Mouse (Mus musculus): Measurements from ENCODE around the gene Xpo4.

The Xpo4 gene

DNA sequence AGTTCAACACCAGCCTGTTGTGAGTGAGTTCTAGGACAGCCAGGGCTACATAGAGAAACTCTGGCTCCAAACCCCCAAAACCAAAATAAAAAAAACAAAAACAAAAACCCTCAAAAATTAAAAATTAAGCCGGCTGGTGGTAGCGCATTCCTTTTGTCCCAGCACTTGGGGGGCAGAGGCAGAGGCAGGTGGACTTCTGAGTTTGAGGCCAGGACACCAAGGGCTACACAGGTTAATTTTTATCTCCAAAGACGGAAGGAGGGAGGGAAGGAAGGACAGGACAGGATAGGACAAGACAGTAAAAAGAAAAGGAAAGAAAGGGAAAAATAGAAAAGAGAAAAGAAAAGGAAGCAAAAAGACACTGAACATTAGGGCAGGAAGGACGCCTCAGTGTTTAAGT is 17.5 kb upstream of the Xpo4 start:
- CTCF ChIA-PET, result no interaction called here

DNA sequence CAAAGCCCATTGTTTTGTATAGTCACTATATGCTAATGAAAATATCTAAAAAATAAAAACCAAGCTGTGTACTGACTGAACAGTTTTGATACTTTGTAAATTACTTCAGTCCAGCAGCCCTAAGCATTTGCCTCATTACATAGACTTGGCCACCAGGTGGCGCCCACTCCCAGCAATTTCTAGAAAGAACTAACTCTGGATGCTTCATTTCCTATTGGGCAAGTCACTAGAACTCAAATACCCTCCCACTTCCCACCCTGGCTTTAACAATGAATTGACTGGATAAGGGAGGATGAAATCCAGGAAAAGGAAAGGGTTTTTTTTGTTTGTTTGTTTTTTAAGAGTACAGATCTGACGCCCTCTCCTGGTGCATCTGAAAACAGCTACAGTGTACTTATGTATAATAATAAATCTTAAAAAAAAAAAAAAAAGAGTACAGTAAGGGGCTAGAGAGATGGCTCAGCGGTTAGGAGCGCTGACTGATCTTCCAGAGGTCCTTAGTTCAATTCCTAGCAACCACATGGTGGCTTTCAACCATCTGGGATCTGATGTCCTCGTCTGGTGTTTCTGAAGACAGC is 14.8 kb upstream of the Xpo4 start:
- CTCF ChIA-PET, result interaction anchor here (0.6 kb wide), 1 partner anchor 170 kb away, joined by 3 read pairs; no protein-coding TSS in a partner anchor

DNA sequence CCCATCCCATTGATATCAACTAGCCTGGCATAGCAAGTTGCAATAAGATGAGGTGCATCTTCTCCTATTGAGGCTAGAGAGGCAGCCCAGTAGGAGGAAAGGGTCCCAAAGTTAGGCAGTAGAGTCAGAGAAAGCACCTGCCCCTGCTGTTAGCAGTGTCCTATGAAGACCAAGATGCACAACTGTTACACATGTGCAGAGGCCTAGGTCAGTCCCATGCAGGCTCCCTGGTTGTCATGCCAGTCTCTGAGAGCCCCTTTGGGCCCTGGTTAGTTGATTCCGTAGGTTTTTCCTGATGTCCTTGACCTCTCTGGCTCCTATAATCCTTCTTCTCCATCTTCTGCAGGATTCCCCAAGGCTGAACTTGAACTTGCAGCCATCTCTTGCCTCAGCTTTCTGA is 14.3 kb upstream of the Xpo4 start:
- CTCF ChIA-PET, result interaction anchor here (0.6 kb wide), 1 partner anchor 170 kb away, joined by 3 read pairs; no protein-coding TSS in a partner anchor

DNA sequence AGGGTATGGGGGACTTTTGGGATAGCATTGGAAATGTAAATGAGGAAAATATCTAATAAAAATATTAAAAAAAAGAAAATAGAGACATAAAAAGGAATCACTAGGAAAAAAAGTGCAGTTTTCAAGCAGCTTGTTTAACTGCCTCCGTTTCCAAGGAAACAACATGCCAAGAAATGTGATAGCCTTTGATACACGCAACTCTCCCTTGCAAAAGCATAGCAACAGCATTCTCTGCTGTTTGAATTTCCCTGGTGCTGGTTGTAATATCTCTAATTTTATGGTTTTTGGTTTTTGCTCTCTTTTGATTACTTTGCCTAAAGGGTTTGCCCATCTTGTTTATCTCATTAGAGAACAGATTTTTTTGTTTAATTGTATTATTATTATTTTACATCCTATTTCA is 10.3 kb upstream of the Xpo4 start:
- CTCF ChIA-PET, result no interaction called here

DNA sequence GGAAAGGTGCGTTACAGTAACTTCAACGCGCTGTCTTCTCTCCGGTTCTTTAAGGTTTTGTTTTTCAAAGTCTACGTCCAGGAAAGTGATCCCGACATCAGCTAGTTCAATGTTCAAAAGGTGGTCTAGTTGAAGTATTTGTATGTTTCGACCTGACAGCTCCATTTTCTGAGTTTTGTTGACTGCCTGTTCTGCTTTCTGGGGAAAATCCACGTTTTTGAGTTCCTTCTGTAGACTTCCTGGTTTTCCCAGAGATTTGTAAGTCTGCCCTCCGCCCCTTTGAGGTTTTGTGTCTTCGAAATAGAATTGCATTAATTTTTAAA is 359 bp upstream of the Xpo4 start:
- CTCF ChIA-PET, result no interaction called here

DNA sequence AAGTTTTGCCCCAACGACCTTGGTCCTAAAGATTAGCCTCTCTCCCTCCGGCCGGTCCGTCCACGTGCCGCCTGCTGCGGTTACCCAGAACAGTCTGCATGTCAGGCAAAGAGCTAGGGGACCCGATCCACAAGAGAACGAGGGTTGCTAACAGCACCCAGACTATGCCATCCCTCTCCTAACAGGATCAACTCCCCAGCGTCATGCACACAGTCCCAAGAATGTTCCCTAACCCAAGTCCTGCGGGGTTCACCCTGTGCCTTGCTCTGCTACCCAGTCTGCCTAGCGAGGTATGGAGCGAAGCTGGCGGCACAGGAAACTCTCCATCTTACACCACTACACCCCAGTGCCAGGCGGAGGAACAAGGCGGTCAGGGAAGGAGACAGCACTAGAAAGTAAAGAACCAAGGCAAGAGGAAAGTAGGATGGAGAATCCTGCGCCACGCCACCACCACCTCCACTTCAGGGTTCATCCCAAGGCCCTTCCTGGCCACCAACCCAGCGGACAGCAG is 864 bp downstream of the Xpo4 start:
- CTCF ChIA-PET, result interaction anchor here (1.0 kb wide), 1 partner anchor 8 kb away, joined by 3 read pairs; no protein-coding TSS in a partner anchor

DNA sequence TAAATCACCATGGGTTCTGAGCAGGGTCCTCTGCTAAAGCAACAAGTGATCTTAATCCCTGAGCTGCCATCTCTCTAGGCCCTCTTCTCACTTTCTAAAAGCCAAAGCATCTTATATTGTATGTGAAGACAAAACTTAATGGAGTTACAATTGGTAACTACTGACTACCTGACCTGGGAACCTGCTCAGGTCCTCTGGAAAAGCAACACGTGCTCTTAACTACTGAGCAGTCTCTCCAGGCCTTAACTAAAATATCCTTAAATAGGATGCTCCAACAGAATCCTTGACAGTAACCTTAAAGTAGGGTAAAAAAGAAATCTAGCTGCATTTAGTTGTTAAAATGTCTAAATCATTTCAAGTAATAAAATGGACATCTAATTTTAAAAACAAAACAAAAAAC is 1.6 kb downstream of the Xpo4 start:
- CTCF ChIA-PET, result no interaction called here

DNA sequence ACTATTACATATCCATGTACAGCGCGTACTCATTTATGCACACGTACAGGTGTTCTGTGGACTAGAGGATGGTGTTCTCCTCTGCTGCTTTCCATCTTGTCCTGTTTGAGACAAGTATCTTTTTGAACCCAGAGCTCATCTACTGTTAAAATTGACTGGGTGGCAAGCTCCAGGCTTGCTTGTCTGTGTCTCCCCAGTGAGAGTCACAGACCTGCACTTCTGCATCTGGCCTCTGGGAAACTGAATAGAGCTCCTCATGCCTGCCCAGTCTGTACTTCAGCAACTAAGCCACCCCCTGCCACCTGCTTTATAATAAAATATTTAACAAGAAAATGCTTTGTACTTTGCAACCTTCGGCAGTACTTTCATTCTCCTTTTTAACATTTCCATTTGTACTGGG is 6.9 kb downstream of the Xpo4 start:
- CTCF ChIA-PET, result no interaction called here

DNA sequence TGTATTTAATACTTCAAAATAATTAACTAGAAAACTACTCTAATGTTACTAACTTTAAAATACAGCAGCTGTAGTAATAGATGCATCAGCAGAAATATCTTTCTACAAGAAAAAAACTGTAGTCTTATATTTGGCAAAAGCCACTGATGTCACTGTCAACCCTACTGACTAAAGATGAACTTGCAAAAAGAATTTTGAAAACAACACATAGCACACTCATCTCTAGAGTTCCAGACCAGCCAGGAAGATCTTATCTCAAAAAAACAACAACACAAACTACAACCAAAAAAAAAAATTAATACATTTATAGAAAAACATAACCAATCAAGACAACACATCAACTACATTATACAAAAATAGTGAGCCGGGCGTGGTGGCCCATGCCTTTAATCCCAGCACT is 7.7 kb downstream of the Xpo4 start:
- CTCF ChIA-PET, result no interaction called here

DNA sequence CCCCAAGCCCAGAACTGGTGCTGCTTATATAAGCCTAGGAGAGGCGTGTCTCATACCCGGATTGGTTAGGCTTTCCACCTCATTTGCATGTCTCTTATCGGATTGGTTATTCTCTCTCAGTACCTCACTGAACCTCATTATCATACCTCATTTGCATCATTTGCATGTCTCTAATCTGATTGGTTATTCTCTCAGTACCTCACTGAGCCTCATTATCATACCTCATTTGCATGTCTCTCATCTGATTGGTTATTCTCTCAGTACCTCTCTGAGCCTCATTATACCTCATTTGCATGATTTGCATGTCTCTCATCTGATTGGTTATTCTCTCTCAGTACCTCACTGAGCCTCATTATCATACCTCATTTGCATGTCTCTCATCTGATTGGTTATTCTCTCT is 8.7 kb downstream of the Xpo4 start:
- CTCF ChIA-PET, result interaction anchor here (1.0 kb wide), 1 partner anchor 8 kb away, joined by 3 read pairs; no protein-coding TSS in a partner anchor

DNA sequence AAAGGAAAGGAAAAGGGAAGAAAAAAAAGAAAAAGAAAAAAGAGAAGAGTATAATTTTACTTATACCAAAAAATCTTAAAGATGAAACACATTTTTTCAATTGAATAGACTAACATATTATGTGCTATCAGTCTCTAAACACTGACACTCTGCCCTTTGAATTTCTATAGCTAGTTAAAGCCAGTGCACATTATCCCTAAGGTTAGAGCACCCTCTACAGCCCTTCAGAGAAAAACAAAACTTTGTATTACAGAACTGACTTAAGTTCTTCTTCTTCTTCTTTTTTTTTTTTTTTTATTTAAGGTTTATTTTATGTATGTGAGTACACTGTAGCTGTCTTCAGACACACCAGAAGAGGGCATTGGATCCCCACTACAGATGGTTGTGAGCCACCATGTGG is 15.7 kb downstream of the Xpo4 start:
- CTCF ChIA-PET, result no interaction called here

DNA sequence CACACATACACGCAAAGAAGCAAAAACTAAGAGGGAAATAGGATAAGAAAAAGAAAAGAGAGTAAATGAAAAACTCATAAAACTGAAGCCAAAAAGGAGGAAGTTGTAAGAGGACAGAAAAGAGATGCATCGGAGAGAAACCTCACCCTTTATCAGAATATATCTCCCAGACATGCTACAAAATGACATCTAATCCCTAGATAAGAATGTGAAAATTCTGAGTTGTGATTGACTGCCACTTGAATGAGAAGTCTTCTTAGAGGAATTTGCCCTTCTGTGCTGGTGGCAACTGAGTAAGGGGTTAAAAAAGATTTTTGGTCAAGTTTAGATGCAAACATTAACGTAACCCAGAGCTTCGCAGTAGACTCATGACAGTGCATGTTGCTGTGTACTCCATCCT is 19.1 kb downstream of the Xpo4 start:
- CTCF ChIA-PET, result no interaction called here

DNA sequence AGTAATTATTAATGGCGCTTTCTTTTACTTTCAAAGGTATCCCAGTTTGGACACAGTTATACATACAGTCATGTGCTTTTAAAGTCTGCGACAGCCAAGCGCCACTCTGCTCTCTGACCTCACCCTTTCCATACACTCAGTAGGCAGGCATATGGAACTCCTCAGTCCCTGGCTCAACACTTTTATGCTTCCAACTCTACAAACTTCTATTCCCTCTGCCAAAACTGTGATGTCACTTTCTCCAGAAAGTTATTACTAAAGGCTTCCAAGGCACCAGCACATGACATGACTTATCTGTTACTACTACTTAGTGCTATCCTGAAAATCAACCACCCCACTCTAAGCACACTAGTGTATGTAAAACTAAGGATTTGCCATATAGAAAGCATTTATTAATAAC is 26.1 kb downstream of the Xpo4 start:
- CTCF ChIA-PET, result no interaction called here

DNA sequence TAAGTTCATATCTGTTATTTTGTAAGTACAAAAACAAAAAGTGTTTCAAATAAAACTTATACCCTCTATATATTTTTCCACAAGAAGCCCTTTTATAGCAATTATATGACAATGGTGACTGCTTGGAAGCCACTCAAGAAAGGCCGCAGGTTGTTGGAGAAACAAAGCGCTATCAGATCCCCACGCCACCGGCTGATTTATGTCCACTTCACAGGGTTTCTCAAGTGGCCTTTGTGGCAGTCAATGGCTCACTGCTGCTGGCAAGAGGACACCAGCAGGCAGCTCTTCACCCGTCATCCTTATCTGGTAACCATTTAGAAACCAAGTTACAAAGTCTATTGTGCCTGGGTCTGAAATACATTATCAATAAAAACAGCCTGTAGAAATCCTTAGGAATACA is 31.1 kb downstream of the Xpo4 start:
- CTCF ChIA-PET, result no interaction called here

DNA sequence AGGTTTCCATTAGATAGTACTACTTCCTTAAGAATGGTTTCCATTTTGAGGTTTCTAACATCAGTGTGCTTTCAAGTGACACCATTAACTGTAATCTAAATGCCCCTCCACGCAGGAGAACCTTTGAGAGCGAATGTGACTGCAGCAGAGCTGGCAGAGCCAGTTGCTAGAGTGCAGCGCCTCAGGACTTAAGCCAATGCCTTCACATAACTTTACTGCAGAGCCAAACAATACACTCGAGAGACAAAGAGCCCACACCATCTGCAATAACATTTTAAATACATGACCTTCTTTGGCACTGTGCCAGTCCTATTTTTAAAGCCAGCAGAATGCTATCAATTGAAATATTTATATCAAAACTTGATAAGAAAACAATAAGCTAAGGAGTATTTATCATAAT is 35.6 kb downstream of the Xpo4 start:
- CTCF ChIA-PET, result no interaction called here

DNA sequence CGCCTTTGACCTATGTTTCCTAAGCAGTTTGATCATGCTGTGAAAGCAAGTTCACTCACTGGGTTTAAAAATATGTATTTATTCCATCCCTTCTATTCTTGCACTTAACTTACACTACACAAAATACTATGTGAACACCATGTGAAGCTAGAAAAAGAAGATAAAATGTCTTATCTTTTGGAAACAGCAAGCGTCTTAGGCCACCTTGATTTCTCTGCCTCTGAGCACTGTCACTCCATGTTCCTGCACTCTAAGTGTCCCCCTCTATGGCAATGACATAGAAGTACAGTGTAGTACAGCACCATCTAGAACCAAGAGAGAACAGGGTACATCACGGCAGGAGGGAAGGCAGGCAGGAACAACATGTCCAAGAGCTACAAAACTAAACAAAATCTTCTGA is 42.3 kb downstream of the Xpo4 start:
- CTCF ChIA-PET, result no interaction called here

DNA sequence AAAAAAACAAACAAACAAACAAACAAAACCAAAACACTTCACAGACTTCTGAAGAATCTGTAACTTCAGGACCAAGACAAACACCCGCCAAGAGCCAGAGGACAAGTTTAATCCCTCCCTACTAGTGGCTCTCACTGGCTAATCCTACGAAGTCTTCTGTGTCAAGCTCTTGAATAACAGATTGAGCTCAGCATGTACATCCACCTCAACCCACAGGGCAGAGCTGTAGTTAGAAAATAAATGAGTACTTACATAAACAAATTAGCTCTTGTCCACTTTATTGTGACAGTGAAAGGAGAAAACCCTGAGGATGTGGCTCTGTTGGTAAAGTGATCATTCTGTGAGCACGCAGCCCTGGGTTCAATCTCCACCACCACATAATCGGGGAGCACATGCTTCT is 43.5 kb downstream of the Xpo4 start:
- CTCF ChIA-PET, result no interaction called here

DNA sequence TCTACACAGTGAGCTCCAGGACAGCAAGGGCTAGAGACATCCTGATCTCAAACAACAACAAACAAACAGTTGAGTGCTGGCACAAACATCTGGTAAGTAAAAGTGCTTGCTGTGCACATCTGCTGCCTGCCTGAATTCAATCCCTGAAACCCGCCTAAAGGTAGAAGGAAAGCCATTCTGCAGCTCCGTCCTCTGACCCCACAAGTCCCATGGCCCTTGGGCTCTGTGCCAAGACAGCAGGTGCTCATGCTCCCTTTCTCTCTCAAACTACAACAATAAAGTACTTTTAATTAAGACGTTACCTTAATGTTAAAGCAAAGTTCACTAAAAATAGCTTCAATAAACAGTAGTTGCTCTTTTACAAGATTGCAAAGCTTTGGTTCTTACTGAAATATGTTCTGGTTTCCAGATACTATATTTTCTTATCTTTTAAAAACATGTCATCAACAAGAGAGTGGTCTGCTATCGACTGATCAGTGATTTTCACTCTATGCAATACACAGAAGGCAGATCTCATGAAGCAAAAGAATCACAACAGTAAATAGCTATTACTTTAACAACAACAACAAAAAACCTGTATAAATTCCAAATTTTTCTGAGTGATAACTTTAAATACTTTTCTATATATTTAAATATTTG is 44.5 kb downstream of the Xpo4 start:
- CTCF ChIA-PET, result no interaction called here

DNA sequence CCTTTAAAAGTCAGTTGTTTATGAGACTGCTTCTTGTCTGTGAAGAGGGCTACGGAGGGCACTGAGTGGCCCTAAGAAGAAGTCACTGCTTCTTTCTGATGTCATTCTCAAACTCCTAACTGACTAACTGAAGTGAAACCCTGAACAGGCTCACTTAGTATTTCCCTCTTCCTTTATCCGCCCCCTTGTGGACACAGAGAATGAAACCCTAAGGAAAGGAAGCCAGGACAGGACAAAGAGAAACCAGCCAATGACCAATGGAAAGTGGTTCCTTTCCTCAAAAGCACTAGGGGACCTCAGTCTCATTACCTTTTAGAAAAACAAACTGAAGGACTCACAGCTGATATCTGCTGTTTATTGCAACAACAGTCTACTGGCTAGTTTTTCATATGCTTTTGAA is 45.7 kb downstream of the Xpo4 start:
- CTCF ChIA-PET, result no interaction called here

DNA sequence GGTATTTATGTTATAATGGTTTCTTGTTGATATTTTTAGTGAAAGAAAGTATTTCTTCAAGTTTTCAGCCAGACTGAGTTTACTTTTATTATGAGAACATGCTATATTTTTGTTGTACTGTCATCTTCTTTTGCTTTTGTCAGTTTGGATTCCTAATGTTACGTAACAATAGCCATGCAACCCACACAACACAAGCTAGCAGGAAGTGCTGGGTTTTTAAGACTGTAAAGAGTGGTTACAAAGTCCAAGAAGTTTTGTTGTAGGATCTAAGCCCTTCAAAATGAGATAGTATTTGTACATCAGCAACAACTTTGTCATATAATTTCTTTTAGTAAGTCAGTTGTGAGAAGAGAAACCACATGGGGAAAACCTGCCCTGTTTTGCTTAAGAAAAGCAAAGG is 47.6 kb downstream of the Xpo4 start:
- CTCF ChIA-PET, result no interaction called here

DNA sequence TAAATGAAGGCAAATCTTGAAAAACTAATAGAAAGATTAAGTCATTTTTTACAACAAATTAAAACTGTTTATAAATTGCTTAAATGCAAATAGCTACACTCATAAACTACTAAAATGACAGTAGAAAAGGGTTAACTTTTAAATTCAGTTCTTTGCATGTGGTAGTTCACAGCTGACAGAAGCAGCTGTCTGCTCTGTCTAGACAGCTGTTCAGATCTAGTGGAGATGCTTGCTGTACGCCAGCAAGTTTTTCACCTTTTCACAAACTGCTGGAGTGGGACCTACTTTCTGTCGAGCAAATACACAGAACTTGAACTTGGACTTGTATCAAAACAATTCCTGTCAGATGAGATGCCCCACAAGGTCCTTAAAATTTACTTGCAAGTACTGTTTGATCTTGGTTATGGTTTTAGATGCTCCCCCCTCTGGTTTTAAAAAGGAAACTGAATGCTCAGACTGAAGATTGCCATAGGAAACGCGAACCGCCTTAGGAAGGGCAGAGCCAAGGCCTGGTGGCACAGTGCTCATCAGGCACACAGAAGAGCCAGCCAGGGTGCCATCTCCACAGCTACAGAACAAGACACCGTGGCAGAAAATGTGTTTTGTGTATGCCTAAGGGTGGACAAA is 48.8 kb downstream of the Xpo4 start:
- CTCF ChIA-PET, result no interaction called here

DNA sequence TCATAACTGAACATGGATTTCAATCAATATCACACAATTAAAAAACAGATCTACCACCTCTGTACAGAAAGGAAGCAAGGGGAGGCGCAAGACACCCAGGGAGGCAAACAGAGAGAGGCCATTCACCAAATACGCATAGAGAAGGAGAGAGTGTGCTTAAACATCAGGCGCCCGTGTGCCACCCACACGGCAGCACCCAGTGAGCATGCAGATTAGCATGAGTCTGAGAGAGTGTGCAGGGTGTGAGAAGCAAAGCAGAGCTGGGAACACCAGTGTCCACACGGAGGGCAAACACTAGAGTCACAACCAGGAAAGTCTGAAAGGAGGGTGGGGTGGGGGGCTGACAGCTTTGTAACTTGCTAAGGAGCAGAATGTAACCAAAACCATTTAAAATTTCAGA is 49.4 kb downstream of the Xpo4 start:
- CTCF ChIA-PET, result no interaction called here

DNA sequence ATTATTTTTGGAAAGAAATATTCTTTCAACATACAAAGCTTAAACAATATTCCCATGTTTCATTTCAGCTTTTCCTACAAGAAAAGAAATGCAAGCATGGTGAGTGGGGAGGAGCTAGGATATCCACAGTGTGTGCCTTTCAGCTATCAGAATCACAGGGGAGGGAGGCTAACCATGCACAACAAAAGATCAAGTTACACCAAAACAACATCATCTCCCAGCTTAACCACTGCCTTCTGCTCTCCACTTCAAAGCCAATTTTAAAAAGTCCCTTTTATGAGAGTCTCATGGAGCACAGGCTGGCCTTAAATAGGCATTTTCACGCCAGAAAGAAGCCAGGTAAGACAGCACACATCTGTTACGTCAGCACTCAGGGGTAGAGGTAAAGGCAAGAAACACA is 54.2 kb downstream of the Xpo4 start:
- CTCF ChIA-PET, result no interaction called here

DNA sequence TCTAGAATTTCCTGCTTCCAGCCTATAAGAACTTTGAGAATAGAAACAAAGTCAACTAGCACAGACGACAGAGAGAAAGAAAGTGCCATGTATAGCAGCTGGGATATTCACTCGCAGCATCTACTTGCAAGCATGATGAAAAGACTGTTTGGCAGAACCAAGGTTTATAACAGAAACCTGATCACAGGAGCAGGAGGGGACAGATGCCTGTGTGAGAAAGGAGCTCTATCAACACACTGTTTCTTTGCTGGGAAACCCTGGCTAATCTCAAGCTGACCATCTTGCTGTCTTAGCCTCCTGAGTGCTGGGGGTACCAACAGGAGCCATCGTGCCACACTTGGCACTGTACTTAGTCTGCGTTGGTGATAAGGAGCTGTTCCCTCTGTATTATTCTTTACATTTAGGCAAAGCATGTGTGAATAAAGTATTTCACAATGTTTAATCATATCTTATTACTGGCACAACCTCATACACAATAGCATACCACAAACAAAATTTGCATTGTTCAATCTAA is 55.4 kb downstream of the Xpo4 start:
- CTCF ChIA-PET, result no interaction called here
